Mouse (Mus musculus) ZHBTc4 (cell line): ENCODE measurements around the gene Fbn1.

Experiments used
- DNase-seq: peaks from one replicate; pipeline ENCODE4 v3.0.0-alpha.2; 2011; ENCODE audit warnings: low read depth, low spot score

Gene Fbn1

DNA sequence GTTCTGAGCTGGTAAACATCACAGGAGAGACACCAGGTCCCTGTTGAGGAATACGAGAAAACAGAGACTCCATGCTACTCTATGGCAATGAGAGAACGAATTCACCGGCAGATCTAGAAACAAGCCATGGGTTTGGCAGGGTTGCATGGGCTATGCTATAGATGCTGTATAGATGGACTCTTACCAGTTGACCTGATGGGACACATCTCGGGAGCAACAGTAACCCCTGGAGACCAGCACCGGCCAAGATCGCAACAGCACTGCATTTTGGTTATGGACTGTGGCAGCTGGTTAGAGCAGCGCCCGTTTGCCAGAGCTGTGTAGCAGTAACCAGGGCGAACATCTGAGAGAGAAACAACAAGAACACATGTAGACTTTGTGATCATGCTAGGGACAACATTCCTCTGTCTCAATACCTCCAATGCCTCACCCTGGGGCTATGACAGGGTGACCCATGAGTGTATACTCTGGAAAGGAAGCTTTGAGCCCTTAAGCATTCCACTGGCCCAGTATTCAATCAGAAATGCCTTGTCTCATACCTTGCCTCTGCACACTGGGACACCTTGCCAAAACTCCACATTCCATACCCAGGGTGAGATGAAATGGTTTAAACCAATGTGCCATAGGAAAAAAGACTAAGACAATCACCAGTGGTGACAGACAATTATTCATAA lies 113.2 kb downstream of the Fbn1 start:
- no peak for DNase-seq

DNA sequence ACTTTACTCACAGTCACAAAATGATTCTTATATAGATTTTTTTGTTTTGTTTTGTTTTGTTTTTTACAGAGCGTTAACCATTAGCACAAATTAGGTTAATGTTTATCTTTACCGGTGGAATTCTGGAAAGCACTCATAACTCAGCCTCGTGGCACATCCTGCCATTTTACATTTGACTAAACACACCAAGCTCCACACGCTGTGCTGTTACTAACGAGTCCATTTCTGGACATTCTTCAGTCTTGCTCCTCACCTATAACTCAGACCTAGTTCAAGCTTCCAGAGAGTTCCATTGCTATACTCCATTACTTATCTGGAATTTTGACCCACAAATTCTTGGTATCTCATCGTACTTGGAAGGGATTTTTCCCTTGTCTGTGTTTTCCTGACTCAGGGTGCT lies 116.2 kb downstream of the Fbn1 start:
- DNase-seq: no peak

DNA sequence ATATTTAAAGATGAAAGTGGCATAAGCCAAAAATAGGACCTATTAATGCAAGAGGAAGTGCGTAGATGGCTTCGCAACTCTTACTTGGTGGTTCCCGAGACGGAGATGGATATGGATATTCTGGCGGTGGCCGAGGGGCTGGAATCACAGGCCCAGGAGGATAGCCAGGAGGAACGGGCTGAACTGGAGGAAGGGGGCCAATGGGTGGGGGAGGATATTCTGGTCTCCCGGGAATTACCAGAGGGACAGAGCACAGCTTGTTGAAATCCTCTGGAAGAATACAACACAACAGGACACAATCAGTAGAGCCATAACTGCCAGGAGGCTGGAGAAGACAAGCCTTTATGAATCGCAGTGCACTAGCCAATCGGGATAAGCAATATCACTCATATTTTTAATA lies 118.0 kb downstream of the Fbn1 start:
- no peak for DNase-seq

DNA sequence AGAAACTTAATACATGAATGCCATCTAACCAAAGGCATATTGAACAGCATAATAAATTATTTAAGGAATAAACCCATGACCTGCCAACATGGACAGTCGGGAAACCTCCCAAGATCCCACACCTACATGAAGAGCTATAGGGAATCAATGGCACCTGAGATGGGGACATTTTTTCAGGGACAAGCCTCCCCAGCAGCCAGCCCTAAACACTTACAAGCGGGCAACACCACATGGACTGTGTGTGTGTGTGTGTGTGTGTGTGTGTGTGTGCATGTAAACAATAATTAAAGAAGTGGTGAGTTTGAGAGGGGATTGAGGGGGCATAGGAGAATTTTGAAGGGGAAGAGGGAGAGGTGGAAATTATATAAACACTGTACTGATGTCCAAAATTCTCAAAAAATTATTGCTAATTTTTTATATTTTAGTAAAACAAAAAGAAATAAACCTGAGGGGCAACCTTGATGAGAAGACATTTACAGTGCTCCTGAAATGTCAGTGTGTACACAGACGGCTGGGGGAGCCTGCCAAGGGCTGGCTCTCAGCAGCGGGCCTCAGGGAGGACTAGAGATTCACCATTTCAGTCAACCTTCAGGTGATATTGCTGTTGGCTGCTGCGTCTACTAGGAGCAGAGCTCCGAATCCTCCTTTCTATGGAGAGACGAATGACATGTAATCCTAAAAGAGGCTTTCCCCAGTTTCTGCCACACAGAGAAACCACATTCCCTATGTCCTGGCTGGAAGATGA lies 121.4 kb downstream of the Fbn1 start:
- no peak for DNase-seq

DNA sequence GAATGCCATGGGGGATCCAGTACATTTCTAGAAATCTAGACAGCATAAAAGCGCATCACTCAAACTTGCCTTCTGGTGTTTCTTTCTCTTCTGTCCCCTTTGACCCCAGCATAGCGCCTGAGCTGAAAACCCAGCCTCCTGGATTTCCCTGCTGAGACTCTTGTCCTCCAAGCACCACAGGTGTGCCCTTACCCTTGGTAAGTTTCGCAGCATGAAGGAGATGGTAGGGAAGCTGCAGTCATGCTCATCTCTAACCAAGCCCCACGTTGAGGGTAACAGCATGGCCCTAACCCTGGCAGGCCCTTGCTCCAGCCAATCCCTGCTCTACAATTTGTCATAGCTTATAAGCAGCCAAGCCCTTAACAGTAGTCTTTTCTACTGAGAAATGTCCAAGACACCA lies 122.9 kb downstream of the Fbn1 start:
- DNase-seq: no peak

DNA sequence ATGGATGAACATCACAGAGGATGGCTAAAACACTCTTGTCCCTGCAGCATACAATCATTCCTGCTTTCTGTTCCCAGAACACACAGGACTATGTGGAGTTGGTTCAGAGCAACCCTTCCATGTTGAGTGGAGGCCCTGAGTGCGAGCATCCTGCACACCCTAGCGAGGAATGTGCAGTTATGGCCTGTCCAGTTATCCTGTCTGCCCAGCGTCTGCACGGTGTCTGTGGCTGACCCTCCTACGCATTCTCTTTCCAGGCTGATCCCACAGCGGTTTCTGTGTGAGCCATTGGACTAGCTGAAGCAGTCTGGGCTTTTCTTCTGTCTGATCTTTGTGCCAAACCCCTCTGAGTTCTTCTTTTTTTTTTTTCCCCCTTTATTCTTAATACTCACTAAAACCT lies 123.4 kb downstream of the Fbn1 start:
- no peak for DNase-seq

DNA sequence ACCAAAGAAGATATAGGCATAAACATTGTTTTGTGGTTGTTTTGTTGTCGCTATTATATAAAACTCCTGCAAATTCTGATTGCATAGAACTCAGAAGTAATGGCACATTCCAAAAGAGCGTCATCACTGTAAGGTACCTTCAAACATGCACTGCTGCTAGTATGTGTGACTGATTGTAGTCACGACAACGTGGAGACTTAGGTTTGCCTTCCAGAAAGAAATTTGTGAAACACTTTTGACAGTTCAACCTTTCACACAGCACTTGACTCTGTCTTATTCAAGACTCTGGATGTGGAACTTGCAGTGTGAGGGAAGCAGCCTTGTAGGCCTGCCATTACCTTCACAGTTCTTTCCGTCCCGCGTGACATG lies 124.5 kb downstream of the Fbn1 start:
- DNase-seq: no peak

DNA sequence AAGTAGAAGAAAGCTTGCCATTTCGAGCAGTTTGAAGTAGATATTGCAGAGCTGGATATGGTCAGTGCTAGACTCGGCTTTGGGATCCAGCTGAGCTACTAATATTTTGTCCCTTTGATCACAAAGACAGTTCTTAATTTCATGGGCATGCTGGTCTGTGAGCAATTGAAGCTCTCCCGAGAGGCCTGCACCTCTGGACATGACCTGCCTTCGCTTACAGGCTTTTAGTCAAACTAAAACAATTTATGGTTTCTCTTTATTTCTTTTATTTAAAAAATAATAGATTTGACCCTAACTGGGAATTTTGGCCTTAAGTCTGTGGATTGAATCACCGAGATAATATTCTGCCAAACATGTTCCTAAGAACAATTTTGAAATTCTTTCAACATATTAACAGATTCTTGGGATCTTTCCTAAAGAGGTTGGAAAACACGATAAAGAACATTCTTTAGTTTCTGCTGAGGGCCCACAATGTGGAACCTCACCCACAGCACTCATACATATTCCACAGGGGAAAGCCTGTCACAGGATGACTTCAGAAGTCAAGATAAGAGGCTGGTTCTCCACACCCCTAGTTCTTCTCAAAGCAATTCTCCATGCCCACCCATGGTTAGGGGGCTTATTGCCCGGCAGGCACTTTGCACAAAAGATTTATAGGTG lies 125.0 kb downstream of the Fbn1 start:
- DNase-seq: no peak

DNA sequence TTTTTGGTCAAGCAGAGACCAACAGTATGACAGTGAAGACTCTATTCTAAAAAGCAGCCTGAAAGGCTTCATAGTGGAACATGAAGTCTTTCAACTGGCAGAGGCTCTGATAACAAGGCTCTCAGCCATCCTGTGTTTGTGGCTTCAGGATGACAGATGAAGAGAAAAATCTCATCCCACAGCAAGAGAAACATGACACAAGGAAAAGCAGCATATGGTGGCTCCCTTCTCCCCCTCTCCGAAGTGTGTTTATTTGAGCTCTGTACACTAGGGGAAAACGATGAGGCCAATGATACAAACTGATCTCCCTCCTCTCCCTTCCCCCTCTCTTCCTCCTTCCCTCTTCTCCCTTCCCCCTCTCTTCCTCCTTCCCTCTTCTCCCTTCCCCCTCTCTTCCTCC lies 127.7 kb downstream of the Fbn1 start:
- DNase-seq: no peak

DNA sequence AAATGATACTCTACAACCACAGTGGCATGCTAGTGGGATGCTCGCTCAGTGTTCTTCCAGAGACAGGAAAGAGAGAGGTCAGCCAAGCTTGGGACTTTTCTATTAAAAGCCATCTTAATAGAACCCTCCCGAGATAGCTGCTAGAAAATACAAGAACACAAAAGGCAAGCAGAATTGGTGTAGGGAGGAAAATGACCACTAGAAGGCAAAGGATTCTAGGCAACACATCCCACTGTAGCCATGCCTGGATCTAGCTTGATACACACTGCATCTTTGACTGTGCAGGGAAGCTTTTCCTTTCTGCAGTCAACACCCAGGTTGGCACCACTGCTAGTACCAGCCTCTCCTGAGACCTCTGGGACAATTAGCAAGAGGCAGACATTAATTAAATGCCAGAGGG lies 128.6 kb downstream of the Fbn1 start:
- DNase-seq: no peak

DNA sequence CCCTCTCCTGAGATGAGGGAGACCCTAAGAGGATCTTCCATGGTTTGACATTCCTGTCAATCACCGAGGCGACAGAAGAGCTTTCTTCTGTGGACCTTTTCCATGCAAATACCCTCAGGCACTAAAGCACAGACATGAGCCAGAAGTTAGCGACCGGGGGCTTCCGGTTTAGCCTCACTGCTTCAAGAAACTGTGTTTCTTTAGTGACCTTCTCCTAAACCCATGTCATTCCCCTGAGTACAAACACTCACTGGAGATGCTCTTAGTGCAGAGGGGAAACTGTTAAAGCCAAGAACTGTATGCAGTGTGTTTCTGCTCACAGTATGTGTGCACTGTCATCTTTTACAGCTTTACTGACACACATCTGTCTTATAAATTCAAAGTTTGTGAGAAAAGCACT lies 131.9 kb downstream of the Fbn1 start:
- DNase-seq: no peak

DNA sequence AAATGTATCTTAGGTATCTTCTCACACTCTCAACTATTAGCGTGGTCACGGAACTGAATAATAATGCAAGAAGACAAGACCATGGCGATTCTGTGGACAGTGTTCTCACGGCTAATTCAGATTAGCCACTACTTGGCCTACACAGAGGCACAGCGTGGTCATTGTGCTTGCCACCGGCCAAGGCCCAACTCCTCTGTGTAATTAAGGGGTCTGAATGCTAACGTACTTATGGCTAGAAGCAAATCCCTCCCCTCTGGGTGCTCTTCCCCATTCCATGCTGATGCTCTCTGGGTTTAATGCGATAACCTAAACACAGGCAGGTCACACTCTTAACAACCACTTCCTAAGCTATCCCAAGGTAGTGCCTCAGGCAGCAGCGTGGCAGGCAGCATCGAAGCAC lies 132.5 kb downstream of the Fbn1 start:
- DNase-seq: no peak

DNA sequence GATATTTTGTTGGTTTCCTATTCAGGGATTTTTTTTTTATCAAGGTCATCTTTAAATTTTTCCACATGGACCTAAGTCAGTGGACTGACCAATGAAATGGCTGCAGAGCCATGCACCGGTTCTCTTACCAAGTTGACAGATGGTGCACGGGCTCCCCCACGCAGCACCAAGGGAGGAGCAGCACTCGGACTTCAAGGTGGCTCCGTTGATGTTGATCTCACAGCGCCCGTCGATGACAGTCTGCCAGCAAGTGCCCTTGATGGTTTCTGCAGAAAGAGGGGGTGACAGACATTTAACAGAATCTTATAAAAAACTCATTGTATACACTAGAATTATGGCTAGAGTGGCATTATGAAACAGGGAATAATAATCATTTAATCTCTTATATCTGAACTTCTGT lies 138.1 kb downstream of the Fbn1 start:
- DNase-seq: no peak

DNA sequence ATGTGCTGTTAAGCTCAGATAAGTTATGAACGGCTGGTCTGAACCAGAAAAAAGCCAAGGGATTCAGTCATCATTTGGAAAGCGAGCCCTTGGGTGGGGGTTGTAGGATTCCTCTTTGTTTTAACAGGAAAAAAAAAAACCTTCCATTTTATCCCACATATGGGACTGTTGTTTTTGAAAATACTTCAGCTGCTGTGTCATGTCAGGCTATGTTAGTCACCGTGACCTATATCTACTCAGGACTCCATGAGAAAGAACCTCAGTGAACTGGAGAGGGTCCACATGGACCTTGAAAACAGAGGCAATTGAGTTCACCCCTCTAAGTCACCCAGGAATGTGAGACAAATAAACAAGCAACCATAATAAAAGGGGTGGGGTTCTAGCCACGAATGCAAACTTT lies 139.2 kb downstream of the Fbn1 start:
- DNase-seq: no peak

DNA sequence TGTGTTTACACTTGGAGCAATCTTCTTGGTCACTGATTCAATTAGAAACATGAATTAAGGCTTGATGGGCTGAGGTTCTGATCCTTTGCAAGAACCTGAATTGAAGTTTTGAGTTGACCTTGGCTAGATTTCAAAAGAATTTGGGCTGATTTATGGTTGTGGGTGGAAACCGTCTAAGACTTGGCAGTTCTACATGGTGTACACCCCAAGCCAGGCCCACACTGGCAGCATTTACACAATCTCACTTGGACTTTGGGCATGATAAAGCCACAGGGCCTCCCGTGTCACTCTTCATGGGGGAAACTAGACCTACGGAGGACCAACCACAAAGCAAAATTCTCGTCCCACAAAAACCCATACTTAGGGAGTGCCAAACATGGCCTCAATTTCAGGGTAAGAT lies 146.1 kb downstream of the Fbn1 start:
- DNase-seq: no peak

DNA sequence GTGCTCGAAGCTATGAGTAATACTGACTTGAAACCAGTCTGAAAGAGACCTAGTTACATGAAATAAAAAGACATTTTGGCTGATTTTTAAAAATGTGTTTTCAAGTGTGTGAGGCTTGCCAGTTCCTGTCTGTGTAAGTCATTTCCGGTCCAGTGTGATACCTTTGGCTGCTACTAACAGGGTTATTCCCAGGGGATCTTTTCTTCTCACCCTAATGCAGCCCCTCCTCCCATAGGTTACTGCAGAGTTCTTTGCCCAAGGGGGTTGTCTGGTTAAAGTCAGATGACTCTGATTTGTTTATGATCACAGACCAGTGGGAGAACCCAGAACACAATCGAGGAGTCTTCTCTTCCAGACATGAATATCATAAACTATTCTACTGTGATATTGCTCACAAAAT lies 151.3 kb downstream of the Fbn1 start:
- no peak for DNase-seq

DNA sequence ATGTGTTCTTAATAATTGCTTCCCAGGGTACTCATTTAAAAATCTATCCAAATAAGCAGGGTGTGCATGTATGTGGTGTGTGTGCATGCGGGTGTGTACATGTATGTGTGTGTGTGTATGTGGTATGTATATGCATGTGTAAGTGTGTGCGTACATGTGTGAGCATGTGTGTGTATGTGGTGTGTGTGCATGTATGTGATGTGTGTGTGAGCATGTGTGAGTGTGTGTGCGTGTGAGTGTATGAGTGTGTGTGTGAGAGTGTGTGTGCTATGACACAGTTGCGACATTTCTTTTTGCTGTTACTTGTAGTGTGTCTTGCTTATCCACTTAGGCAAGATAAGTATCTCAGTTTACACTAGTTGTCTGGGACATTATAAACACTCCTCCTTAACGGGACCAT lies 151.7 kb downstream of the Fbn1 start:
- DNase-seq: no peak

DNA sequence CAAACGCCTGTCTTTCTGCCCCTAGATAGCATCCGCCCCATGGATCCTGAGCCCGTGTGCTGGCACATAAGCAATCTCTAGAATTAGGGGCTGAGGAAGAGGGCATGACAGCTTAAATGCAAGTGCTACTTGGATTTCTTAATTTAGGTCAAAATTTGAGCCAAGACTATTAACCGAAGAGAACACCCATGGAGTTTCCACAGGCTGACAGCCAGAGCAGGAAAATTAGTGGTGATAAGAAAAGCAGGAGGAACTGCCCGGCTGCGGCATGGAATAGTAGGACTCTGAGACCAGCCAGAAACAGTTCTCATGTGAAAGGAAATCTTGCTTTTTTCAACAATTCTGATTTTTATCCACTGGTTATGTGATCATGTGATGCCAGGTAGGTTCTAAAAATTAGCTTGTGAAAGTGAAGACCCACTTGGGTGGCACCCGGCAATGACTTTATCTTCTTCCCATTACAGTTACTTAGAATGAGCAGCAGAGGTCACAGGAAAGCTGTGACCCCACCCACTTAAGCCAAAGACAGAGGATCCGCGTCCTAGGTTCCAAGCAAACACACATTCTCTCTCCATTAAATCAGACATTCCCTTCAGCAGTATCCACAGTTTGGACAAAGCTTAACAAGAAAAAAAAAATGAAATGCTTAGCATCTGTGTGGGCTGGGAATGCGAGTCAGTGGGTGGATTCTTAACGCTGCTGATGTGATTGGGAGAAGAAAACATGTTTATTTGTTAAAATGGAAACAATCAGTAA lies 152.4 kb downstream of the Fbn1 start:
- DNase-seq: no peak

DNA sequence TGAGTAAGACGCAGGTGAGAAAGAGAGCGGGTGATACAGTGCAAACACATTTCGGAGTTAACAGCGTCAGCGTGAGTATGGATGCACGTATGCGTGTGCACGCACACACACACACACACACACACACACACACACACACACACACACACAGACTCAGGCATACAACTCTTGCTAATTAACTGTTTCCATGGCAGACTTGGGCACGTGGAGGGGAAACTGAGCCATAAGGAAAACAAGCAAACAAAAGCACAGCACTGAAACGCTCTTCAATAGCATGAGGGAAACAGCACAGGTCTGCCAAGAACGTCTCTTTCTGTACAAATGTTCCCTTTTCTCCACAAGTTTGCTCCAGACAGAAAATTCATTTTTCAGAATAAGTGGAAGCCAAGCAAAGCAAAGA lies 153.2 kb downstream of the Fbn1 start:
- DNase-seq: no peak

DNA sequence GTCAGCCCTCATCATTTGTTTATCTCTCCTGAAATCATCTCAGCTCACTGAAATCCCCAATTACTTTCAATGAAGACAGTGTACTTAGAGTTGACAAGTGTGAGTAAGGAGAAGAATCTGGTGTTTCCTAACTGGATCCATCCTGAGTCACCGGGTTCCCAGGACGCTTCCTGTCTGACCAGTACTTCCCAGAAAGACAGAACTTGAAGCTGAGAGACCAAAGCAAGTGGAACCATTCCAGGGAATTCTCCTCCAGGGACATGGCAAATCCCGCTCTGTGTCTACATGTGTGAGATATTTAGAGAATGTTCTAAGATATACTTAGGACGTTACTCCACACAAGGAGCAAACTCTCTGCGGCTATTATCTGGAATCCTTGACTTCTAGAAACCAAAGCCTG lies 158.6 kb downstream of the Fbn1 start:
- no peak for DNase-seq

DNA sequence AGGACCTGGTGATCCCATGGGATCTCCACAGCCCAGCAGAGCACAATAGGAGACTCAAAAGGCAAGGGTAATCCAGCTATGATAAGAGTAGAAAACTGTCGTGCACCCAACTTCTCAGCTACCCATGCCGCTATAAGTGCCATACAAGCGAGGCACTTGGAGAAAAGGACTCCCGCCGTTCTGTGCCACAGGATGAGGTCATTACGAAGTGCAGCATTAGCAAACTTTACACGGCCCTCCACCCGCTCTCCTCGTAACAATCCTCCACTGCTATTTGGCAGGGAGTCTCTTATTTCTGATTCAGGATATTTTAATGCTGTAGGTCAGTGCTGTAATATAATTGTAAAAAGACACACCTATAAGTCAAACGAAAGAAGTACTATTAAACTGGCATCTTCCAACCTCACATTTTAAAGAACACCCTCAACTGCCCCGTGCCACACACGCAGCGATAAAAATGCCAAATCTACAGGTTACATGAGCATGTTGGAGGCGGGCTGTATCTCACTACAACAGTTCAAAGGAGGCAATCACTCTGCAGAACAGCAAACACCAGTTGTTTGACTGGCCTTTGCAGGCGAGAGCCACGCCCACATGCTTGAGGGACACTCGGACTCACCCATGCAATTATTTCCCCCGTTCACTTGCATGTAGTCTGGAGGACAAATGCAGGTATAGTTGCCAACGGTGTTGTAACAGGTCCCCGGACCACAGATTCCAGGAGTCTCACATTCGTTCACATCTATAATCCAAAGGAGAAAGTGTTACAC lies 165.4 kb downstream of the Fbn1 start:
- DNase-seq: no peak

DNA sequence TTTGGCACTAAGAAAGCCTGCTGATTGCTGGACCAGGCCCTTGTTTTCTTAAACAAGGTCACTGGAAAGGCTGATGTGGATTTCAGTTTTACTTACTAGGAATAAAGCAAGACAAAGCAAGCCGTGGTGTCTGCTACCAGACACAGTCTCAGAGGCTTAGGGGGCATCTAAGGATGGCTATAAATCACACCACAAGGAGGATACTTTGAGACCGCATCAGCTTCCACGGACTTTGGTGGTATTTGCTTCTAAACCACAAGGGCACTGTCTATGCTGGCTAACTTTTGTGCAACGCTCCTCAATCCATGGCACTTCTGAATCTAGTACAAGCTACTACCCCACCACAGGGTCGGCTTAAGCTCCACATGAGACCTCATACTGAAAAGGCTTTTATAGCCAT lies 167.4 kb downstream of the Fbn1 start:
- no peak for DNase-seq
